Mouse (Mus musculus): ENCODE results near the gene Sox5. TPM values are rescaled to one million over a fixed set of nuclear protein-coding genes. Genes with fewer than 3 reads are reported as not detected.

Sox5 gene
- polyA plus RNA-seq, 1 experiment, result 2.5 TPM

GRCm38 (mm10) chr6:144361267-144362038 lies 420.3 kb downstream of the Sox5 start:
- no peaks in the 10 kb centered on the region for H3K27me3 ChIP-seq (ENCODE audit: control insufficient read depth, insufficient read depth, low read length)
- no peak overlapping the region for H3K4me3 ChIP-seq (ENCODE audit: extremely low read depth, insufficient read depth, insufficient read length)
- TF ChIP-seq POLR2A (IDR thresholded peaks at IDR 0.05; ENCODE audit: low read depth, low read length) (no peak), CTCF (IDR thresholded peaks at IDR 0.05; ENCODE audit: extremely low read depth, insufficient read depth, insufficient read length, insufficient replicate concordance) (no peak)
- H3K4me1 ChIP-seq (ENCODE audit: control insufficient read depth, insufficient read depth, insufficient read length), result no peaks in the 10 kb centered on the region
- WGBS, result 66% methylated on average over 5 of the region's 5 CpGs
- H3K36me3 ChIP-seq (ENCODE audit: control insufficient read depth, insufficient read depth, low read length), result no peaks in the 10 kb centered on the region
- no peak overlapping the region for H3K27ac ChIP-seq (ENCODE audit: insufficient read depth, low read length)
- no peak for DNase-seq (ENCODE audit: low read depth in 1 of 2, low spot score in 2 of 2)

GRCm38 (mm10) chr6:144357081-144357480 lies 424.7 kb downstream of the Sox5 start:
- H3K36me3 ChIP-seq (ENCODE audit: control insufficient read depth, insufficient read depth, low read length), result no peaks in the 10 kb centered on the region
- DNase-seq (ENCODE audit: low read depth in 1 of 2, low spot score in 2 of 2), result no peak
- no peak overlapping the region for H3K27ac ChIP-seq (ENCODE audit: insufficient read depth, low read length)
- TF ChIP-seq POLR2A (IDR thresholded peaks at IDR 0.05; ENCODE audit: low read depth, low read length) (no peak), CTCF (IDR thresholded peaks at IDR 0.05; ENCODE audit: extremely low read depth, insufficient read depth, insufficient read length, insufficient replicate concordance) (no peak)
- 44% methylated on average over 4 of the region's 4 CpGs for WGBS
- no peak overlapping the region for H3K4me3 ChIP-seq (ENCODE audit: extremely low read depth, insufficient read depth, insufficient read length)
- no peaks in the 10 kb centered on the region for H3K4me1 ChIP-seq (ENCODE audit: control insufficient read depth, insufficient read depth, insufficient read length)
- H3K27me3 ChIP-seq (ENCODE audit: control insufficient read depth, insufficient read depth, low read length), result no peaks in the 10 kb centered on the region

- no peaks in the 10 kb centered on the region for H3K27me3 ChIP-seq (ENCODE audit: control insufficient read depth, insufficient read depth, low read length)
- no peaks in the 10 kb centered on the region for H3K36me3 ChIP-seq (ENCODE audit: control insufficient read depth, insufficient read depth, low read length)
- DNase-seq (ENCODE audit: low read depth in 1 of 2, low spot score in 2 of 2), result no peak
- H3K27ac ChIP-seq (ENCODE audit: insufficient read depth, low read length), result no peak overlapping the region
- H3K4me3 ChIP-seq (ENCODE audit: extremely low read depth, insufficient read depth, insufficient read length), result no peak overlapping the region
- WGBS, result 90% methylated on average over 6 of the region's 6 CpGs
- TF ChIP-seq CTCF (IDR thresholded peaks at IDR 0.05; ENCODE audit: extremely low read depth, insufficient read depth, insufficient read length, insufficient replicate concordance), result no peak
- TF ChIP-seq POLR2A (IDR thresholded peaks at IDR 0.05; ENCODE audit: low read depth, low read length), result no peak
- no peaks in the 10 kb centered on the region for H3K4me1 ChIP-seq (ENCODE audit: control insufficient read depth, insufficient read depth, insufficient read length)
Measured at GRCm38 (mm10) chr6:144351049-144351448, 430.7 kb downstream of the Sox5 start.

- Histone ChIP-seq H3K4me1 (ENCODE audit: control insufficient read depth, insufficient read depth, insufficient read length) (no peaks in the 10 kb centered on the region), H3K4me3 (ENCODE audit: extremely low read depth, insufficient read depth, insufficient read length) (no peak overlapping the region), H3K27me3 (ENCODE audit: control insufficient read depth, insufficient read depth, low read length) (no peaks in the 10 kb centered on the region), H3K27ac (ENCODE audit: insufficient read depth, low read length) (no peak overlapping the region), H3K36me3 (ENCODE audit: control insufficient read depth, insufficient read depth, low read length) (no peaks in the 10 kb centered on the region)
- DNase-seq (ENCODE audit: low read depth in 1 of 2, low spot score in 2 of 2), result no peak
- TF ChIP-seq POLR2A (IDR thresholded peaks at IDR 0.05; ENCODE audit: low read depth, low read length) (no peak), CTCF (IDR thresholded peaks at IDR 0.05; ENCODE audit: extremely low read depth, insufficient read depth, insufficient read length, insufficient replicate concordance) (no peak)
- 86% methylated on average over 11 of the region's 11 CpGs for WGBS
Measured at GRCm38 (mm10) chr6:144343338-144343737, 438.4 kb downstream of the Sox5 start.

- 94% methylated on average over 3 of the region's 3 CpGs for WGBS
- no peak overlapping the region for H3K4me3 ChIP-seq (ENCODE audit: extremely low read depth, insufficient read depth, insufficient read length)
Measured at GRCm38 (mm10) chr6:144339554-144339953, 442.2 kb downstream of the Sox5 start.

GRCm38 (mm10) chr6:144339006-144339405 lies 442.8 kb downstream of the Sox5 start:
- no peaks in the 10 kb centered on the region for H3K27me3 ChIP-seq (ENCODE audit: control insufficient read depth, insufficient read depth, low read length)
- no peaks in the 10 kb centered on the region for H3K36me3 ChIP-seq (ENCODE audit: control insufficient read depth, insufficient read depth, low read length)
- H3K4me3 ChIP-seq (ENCODE audit: extremely low read depth, insufficient read depth, insufficient read length), result no peak overlapping the region
- no peak overlapping the region for H3K27ac ChIP-seq (ENCODE audit: insufficient read depth, low read length)
- TF ChIP-seq POLR2A (IDR thresholded peaks at IDR 0.05; ENCODE audit: low read depth, low read length), result no peak
- TF ChIP-seq CTCF (IDR thresholded peaks at IDR 0.05; ENCODE audit: extremely low read depth, insufficient read depth, insufficient read length, insufficient replicate concordance), result no peak
- DNase-seq (ENCODE audit: low read depth in 1 of 2, low spot score in 2 of 2), result no peak
- H3K4me1 ChIP-seq (ENCODE audit: control insufficient read depth, insufficient read depth, insufficient read length), result no peaks in the 10 kb centered on the region
- WGBS, result 60% methylated on average over 13 of the region's 13 CpGs

More at GRCm38 (mm10) chr6:144339554-144339953, 442.2 kb downstream of the Sox5 start:
- Histone ChIP-seq H3K27me3 (ENCODE audit: control insufficient read depth, insufficient read depth, low read length) (no peaks in the 10 kb centered on the region), H3K36me3 (ENCODE audit: control insufficient read depth, insufficient read depth, low read length) (no peaks in the 10 kb centered on the region), H3K27ac (ENCODE audit: insufficient read depth, low read length) (no peak overlapping the region), H3K4me1 (ENCODE audit: control insufficient read depth, insufficient read depth, insufficient read length) (no peaks in the 10 kb centered on the region)
- no peak for DNase-seq (ENCODE audit: low read depth in 1 of 2, low spot score in 2 of 2)
- TF ChIP-seq POLR2A (IDR thresholded peaks at IDR 0.05; ENCODE audit: low read depth, low read length) (no peak), CTCF (IDR thresholded peaks at IDR 0.05; ENCODE audit: extremely low read depth, insufficient read depth, insufficient read length, insufficient replicate concordance) (no peak)

GRCm38 (mm10) chr6:144338221-144338620 lies 443.6 kb downstream of the Sox5 start:
- H3K27ac ChIP-seq (ENCODE audit: insufficient read depth, low read length), result no peak overlapping the region
- H3K27me3 ChIP-seq (ENCODE audit: control insufficient read depth, insufficient read depth, low read length), result no peaks in the 10 kb centered on the region
- DNase-seq (ENCODE audit: low read depth in 1 of 2, low spot score in 2 of 2), result no peak
- WGBS, result 86% methylated on average over 4 of the region's 4 CpGs
- no peak overlapping the region for H3K4me3 ChIP-seq (ENCODE audit: extremely low read depth, insufficient read depth, insufficient read length)
- no peaks in the 10 kb centered on the region for H3K36me3 ChIP-seq (ENCODE audit: control insufficient read depth, insufficient read depth, low read length)
- TF ChIP-seq CTCF (IDR thresholded peaks at IDR 0.05; ENCODE audit: extremely low read depth, insufficient read depth, insufficient read length, insufficient replicate concordance) (no peak), POLR2A (IDR thresholded peaks at IDR 0.05; ENCODE audit: low read depth, low read length) (no peak)
- H3K4me1 ChIP-seq (ENCODE audit: control insufficient read depth, insufficient read depth, insufficient read length), result no peaks in the 10 kb centered on the region

Data from spleen, adult 2 months (tissue).